Mouse (Mus musculus): ENCODE measurements around the gene Anapc10.

- TF ChIP-seq POLR2A (IDR thresholded peaks at IDR 0.05; ENCODE audit: extremely low read depth, insufficient read depth, low read length) (no peak), CTCF (IDR thresholded peaks at IDR 0.05; ENCODE audit: extremely low read depth, insufficient read depth, low read length) (no peak)
Observed at GRCm38 (mm10) chr8:79680965-79681364, 30.7 kb upstream of the Anapc10 start.
